Mouse (Mus musculus) hindbrain, postnatal 0 days (tissue): Measurements from ENCODE around the gene Apoe. TPM values are rescaled to one million over a fixed set of nuclear protein-coding genes. Genes with fewer than 3 reads are reported as not detected.

ENCODE experiments used
- ATAC-seq: fragments of 200-750 bp; cut with Nextera tagmentation; 2 replicates; pipeline ENCODE4 v1.8.0; 2017; ENCODE audit warnings: mild to moderate bottlenecking, moderate TSS enrichment, moderate library complexity
- DNase-seq: peaks from one replicate; pipeline ENCODE4 v3.0.0-alpha.2; 2015; ENCODE audit warnings: low spot score
- H3K27ac ChIP-seq: fragments of 300-500 bp; sonication (generic); 2 replicates; pipeline ENCODE4 v1.5.1; 2014; ENCODE audit warnings: mild to moderate bottlenecking
- H3K27me3 ChIP-seq: fragments of 300-500 bp; sonication (generic); 2 replicates; pipeline ENCODE4 v1.6.1; 2014; ENCODE audit warnings: low read length, mixed read lengths; ENCODE audit not compliant: insufficient read depth
- H3K36me3 ChIP-seq: fragments of 300-500 bp; sonication (generic); 2 replicates; pipeline ENCODE4 v1.6.1; 2014; ENCODE audit warnings: low read length, mixed read lengths; ENCODE audit not compliant: insufficient read depth
- H3K4me1 ChIP-seq: fragments of 300-500 bp; sonication (generic); 2 replicates; pipeline ENCODE4 v1.6.1; 2014; ENCODE audit warnings: antibody characterized with exemption, low read length, mixed read lengths; ENCODE audit not compliant: insufficient read depth
- H3K4me2 ChIP-seq: fragments of 300-500 bp; sonication (generic); 2 replicates; pipeline ENCODE4 v1.6.1; 2014; ENCODE audit warnings: low read depth, mild to moderate bottlenecking, low read length, moderate library complexity, mixed read lengths
- H3K4me3 ChIP-seq: fragments of 300-500 bp; sonication (generic); 2 replicates; pipeline ENCODE4 v1.5.1; 2014; ENCODE audit warnings: low read length
- H3K9ac ChIP-seq: fragments of 300-500 bp; sonication (generic); replicated peaks from 2 replicates; pipeline ENCODE4 v1.6.1; 2014; ENCODE audit warnings: mild to moderate bottlenecking, low read length, moderate library complexity, mixed read lengths
- H3K9me3 ChIP-seq: fragments of 300-500 bp; sonication (generic); 2 replicates; pipeline ENCODE4 v1.6.1; 2016; ENCODE audit warnings: low read length, mixed read lengths
- CTCF ChIP-seq: IDR thresholded peaks from 2 replicates; pipeline ENCODE4 v1.5.1; 2016; ENCODE audit warnings: antibody characterized with exemption, control low read depth, low read depth
- WGBS: fragments of 180-500 bp; shearing (Covaris S2); extraction: QIAGEN DNeasy Blood & Tissue Kit; methylation state at CpG from one replicate; pipeline ENCODE4 v1.1.7; 2014; 5-methylcytosine and 5-hydroxymethylcytosine counted together
- polyA plus RNA-seq: library from polyadenylated mRNA; unstranded; fragments of >200 nt; fragmentation: Nextera tagmentation; extraction: Ambion mirVana; gene quantifications from 2 replicates; pipeline ENCODE4 v1.2.1, GENCODE M21; 2015
- total RNA-seq: library from RNA; depleted of rRNA; stranded (reverse); fragments of >200 nt; gene quantifications from 2 replicates; pipeline ENCODE4 v1.2.3, GENCODE M21; 2014

Apoe gene
- total and polyA plus RNA-seq, 2 experiments from 2014 or later = 2,525 to 3,307 TPM

GRCm38 (mm10) chr7:19680702-19681101 lies 18.3 kb downstream of the Apoe start:
- H3K27me3 ChIP-seq = no peaks in the 10 kb centered on the region
- H3K9me3 ChIP-seq = no peaks in the 10 kb centered on the region
- no peaks in the 10 kb centered on the region for H3K4me1 ChIP-seq
- DNase-seq (no peak), ATAC-seq (no peak)
- H3K27ac ChIP-seq = no peak overlapping the region
- no peak overlapping the region for H3K4me3 ChIP-seq
- H3K4me2 ChIP-seq = no peak overlapping the region
- 70% methylated on average over 2 of the region's 2 CpGs for WGBS
- H3K36me3 ChIP-seq = no peaks in the 10 kb centered on the region
- TF ChIP-seq CTCF = no peak
- H3K9ac ChIP-seq = no peak overlapping the region

DNA sequence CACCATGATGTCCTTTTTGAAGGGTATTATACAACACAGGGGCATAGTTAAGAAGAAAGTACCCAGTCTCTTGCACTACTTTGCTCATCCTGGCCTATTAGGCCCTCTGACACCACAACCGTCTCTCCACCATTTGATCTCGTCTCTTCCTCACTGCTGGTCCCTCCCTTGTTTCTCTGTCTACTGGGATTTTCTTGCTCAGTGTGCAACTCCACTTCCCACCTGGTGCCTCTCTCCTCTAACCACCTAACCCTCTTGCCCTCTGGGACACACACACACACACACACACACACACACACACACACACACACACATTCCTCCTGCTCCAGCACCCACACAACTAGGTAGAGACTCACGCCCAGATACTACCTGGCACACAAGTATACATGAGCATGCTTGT lies 20.1 kb downstream of the Apoe start:
- Histone ChIP-seq H3K36me3 (no peaks in the 10 kb centered on the region), H3K27me3 (no peaks in the 10 kb centered on the region), H3K27ac (no peak overlapping the region), H3K4me2 (no peak overlapping the region), H3K9me3 (no peaks in the 10 kb centered on the region), H3K4me3 (no peak overlapping the region), H3K4me1 (no peaks in the 10 kb centered on the region), H3K9ac (no peak overlapping the region)
- WGBS = 92% methylated on average over 3 of the region's 3 CpGs
- no peak for ATAC-seq
- TF ChIP-seq CTCF = no peak
- DNase-seq = no peak

GRCm38 (mm10) chr7:19677872-19678271 lies 21.1 kb downstream of the Apoe start, which contains the start of gene Apoc2:
Gene Apoc2, minus strand, starts transcription at chr7:19677941.
- DNase-seq (no peak), ATAC-seq (no peak)
- no peak within 1 kb of the TSS for H3K4me3 ChIP-seq
- no peak within 1 kb of the TSS for H3K4me2 ChIP-seq
- no peaks in the 10 kb centered on the region for H3K9me3 ChIP-seq
- no peak within 1 kb of the TSS for H3K27ac ChIP-seq
- H3K27me3 ChIP-seq = no peaks in the 10 kb centered on the region
- TF ChIP-seq CTCF = no peak
- 85% methylated on average over 8 of the region's 8 CpGs for WGBS
- no peak within 1 kb of the TSS for H3K9ac ChIP-seq
- no peaks in the 10 kb centered on the region for H3K36me3 ChIP-seq
- H3K4me1 ChIP-seq = no peaks in the 10 kb centered on the region

GRCm38 (mm10) chr7:19676662-19677061 lies 22.3 kb downstream of the Apoe start:
- DNase-seq (no peak), ATAC-seq (no peak)
- WGBS = 75% methylated on average over 1 of the region's 1 CpGs
- no peak overlapping the region for H3K4me2 ChIP-seq
- H3K4me3 ChIP-seq = no peak overlapping the region
- no peak overlapping the region for H3K9ac ChIP-seq
- no peak for TF ChIP-seq CTCF
- H3K27ac ChIP-seq = no peak overlapping the region
- H3K36me3 ChIP-seq = no peaks in the 10 kb centered on the region
- no peaks in the 10 kb centered on the region for H3K4me1 ChIP-seq
- no peaks in the 10 kb centered on the region for H3K9me3 ChIP-seq
- H3K27me3 ChIP-seq = no peaks in the 10 kb centered on the region

DNA sequence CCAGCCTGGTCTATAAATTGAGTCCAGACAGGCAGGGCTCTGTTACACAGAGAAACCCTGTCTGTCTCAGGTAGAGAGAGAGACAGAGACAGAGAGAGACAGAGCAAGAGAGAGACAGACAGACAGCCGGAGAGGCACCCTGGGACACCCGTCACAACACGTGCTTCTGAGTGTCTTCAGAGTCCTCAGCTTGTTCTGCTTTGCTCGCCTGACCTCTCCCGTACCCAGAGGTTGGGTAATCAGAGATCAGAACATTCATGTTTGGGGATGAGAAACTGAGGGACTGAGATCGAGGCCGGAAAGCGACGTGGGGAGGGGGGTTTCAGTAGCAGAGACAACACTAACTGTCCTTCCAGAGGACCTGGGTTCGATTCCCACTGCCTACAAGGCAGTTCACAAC lies 23.2 kb downstream of the Apoe start:
- H3K4me1 ChIP-seq = no peaks in the 10 kb centered on the region
- DNase-seq (no peak), ATAC-seq (no peak)
- H3K9me3 ChIP-seq = no peaks in the 10 kb centered on the region
- no peak overlapping the region for H3K4me2 ChIP-seq
- H3K36me3 ChIP-seq = no peaks in the 10 kb centered on the region
- no peak overlapping the region for H3K27ac ChIP-seq
- WGBS = 84% methylated on average over 10 of the region's 10 CpGs
- H3K9ac ChIP-seq = no peak overlapping the region
- no peak for TF ChIP-seq CTCF
- H3K27me3 ChIP-seq = no peaks in the 10 kb centered on the region
- H3K4me3 ChIP-seq = no peak overlapping the region

GRCm38 (mm10) chr7:19673083-19673699 lies 25.8 kb downstream of the Apoe start:
- ATAC-seq (no peak), DNase-seq (no peak)
- H3K27ac ChIP-seq = no peak overlapping the region
- no peaks in the 10 kb centered on the region for H3K9me3 ChIP-seq
- no peak overlapping the region for H3K9ac ChIP-seq
- H3K4me1 ChIP-seq = no peaks in the 10 kb centered on the region
- H3K36me3 ChIP-seq = no peaks in the 10 kb centered on the region
- WGBS = 61% methylated on average over 14 of the region's 14 CpGs
- TF ChIP-seq CTCF = no peak
- no peaks in the 10 kb centered on the region for H3K27me3 ChIP-seq
- no peak overlapping the region for H3K4me2 ChIP-seq
- no peak overlapping the region for H3K4me3 ChIP-seq

- H3K36me3 ChIP-seq = no peaks in the 10 kb centered on the region
- H3K27ac ChIP-seq = no peak overlapping the region
- no peak overlapping the region for H3K9ac ChIP-seq
- no peaks in the 10 kb centered on the region for H3K9me3 ChIP-seq
- no peak overlapping the region for H3K4me3 ChIP-seq
- TF ChIP-seq CTCF = no peak
- DNase-seq (no peak), ATAC-seq (no peak)
- no peaks in the 10 kb centered on the region for H3K27me3 ChIP-seq
- H3K4me1 ChIP-seq = no peaks in the 10 kb centered on the region
- 71% methylated on average over 10 of the region's 10 CpGs for WGBS
- no peak overlapping the region for H3K4me2 ChIP-seq
These were observed 27.5 kb downstream of the Apoe start for GRCm38 (mm10) chr7:19671511-19671910.
